Mouse (Mus musculus): Measurements from ENCODE around the gene Gcdh.

The Gcdh gene

DNA sequence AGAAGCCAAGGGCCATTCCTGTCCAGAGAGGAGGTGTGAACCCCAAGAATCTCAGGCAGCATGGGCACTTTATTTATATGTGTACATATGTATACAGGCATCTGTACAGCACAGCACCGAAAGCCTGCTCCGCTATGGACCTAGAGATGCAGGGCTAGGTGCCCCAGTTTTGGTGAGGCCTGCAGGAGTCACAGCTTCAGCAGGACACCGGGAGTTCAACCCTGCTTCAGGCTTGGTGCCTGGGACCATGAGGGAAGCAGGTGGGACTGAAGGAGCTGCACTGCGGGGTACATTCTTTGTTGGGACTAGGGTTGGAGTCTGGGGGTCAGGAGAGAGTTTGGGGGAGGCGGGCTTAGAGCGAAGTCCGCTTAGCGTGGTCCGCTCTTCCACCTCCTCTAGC lies 18.1 kb upstream of the Gcdh start:
- CTCF ChIA-PET, result interaction anchor here (0.6 to 1.4 kb wide), 2 partner anchors 40 to 953 kb away, joined by 4 to 17 read pairs; partner anchors contain the start of gene Syce2

DNA sequence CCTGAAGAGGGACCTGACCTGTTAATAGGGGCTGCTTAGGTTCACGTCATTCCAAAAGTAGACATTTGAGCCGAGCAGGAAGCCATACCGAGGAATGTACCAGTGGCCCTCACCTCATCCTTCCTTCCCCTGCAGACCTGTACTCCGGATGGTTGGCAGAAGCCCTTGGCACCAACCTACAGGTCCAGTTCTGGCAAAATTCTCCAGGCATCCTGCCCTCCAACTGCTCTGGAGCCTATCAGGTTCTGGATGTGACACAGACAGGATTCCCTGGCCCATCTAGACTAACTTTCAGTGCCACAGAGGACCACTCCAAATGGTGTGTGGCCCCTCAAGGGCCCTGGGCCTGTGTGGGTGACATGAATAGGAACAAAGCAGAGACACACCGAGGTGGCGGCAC lies 16.8 kb upstream of the Gcdh start:
- CTCF ChIA-PET, result no interaction called here

DNA sequence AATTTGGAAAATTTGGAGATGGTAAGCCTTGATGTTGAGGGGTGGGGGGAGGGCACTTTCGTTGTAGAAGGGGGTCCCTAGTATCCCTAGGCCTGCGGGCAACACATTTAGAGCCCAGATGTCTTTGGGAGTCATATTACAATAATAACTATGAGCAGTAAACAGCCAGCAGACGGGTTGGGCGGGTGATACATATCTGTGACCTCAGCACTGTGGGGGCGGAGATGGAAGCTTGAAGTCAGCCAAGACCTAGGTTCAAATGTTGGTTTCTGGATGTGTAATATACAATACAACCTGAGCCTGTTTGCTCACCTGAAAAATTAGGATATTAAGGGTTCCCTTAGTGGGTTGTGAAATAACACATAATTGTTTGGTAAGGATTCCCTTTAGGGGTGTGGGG lies 16.2 kb upstream of the Gcdh start:
- CTCF ChIA-PET, result no interaction called here

DNA sequence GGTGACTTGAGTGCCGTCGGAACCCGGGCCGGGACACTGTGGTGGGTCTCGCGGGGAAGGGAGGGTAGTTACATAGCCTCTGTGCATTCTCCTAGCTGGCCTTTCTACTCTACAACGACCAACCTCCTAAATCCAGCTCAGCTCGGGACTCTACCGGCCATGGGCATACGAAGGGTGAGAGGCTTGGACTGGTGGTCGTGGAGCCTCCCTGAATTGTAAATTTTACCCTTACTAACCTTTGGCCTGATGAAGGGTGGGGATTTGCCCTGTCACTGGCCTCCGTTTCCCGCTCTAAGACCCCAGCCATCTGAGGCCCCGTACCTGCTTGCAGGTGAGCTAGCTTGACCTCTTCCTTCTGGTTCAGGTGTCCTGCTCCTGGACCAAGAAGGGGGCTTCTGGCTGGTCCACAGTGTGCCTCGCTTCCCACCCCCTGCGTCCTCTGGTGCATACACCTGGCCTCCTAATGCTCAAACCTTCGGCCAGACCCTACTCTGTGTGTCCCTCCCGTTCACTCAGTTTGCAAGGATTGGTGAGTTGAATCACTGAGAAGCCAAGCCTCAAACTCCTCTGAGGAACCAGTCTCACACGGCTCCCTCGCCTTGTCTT lies 15.5 kb upstream of the Gcdh start:
- CTCF ChIA-PET, result no interaction called here

DNA sequence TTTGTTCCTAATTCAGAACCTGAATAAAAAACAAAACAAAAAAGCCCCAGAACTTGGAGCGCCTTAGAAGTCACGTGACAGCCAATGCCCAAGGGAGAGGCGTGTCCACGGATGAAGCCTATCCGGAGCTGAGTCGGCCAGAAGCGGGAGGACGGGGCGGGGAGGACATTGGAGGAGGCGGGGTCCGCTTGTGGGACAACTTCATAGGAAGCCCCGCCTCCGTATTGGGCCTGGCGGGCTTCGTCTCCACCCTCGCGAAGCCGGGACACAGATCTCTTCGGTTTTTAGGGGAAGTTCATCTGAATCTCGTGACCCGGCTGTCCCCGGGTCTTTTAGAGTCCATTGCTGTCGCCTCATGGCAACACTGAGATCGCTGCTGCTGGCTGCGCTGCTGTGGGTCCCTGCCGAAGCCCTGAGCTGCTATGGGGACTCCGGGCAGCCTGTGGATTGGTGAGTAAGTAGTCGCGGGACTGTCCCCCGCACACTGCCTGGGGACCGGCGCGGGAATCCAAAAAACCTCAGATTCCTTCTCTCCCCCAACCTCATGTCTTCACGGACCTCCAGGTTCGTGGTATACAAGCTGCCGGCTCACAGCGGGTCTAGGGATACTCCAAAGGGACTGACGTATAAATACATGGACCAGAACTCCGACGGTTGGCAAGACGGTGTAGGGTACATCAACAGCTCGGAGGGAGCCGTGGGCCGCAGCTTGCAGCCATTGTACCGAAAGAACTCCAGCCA lies 14.9 kb upstream of the Gcdh start, which contains the start of gene Dnase2a:
TSS of gene Dnase2a (plus strand) at position 140 of the 741 bp plus-strand sequence.
- CTCF ChIA-PET, result no interaction called here

DNA sequence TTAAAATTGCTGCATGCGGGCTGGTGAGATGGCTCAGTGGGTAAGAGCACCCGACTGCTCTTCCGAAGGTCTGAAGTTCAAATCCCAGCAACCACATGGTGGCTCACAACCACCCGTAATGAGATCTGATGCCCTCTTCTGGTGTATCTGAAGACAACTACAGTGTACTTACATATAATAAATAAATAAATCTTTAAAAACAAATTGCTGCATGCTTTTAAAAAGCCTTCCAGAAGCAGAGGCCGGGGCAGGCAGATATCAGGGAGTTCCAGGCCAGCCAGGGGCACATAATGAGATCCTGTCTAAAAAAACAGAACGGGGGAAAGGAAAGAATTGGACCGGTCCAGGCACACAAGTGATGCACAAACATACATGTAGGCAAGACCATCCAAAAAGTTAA lies 14.3 kb upstream of the Gcdh start:
- CTCF ChIA-PET, result interaction anchor here (0.7 kb wide), 1 partner anchor 15 kb away, joined by 3 read pairs; no protein-coding TSS in a partner anchor

DNA sequence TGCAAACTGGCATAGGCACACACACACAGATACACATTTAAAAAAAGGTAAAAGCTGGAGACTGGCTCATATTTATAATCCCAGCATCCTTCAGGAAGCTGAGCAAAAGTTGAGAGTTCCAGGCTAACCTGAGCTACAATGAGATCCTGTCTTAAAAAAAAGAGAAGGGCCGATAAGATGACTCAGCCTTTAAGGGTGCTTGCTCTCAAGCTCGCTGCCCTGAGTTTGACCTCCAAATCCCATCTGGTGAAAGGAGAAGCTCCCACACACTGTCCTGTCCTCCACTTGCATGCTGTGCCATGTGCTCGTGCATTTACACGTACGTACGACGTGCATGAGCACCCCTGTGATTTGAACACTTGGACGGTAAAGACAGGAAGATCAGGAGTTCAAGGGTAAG lies 13.8 kb upstream of the Gcdh start:
- CTCF ChIA-PET, result interaction anchor here (0.7 to 1.1 kb wide), 2 partner anchors 14 to 36 kb away, joined by 3 read pairs; no protein-coding TSS in a partner anchor

DNA sequence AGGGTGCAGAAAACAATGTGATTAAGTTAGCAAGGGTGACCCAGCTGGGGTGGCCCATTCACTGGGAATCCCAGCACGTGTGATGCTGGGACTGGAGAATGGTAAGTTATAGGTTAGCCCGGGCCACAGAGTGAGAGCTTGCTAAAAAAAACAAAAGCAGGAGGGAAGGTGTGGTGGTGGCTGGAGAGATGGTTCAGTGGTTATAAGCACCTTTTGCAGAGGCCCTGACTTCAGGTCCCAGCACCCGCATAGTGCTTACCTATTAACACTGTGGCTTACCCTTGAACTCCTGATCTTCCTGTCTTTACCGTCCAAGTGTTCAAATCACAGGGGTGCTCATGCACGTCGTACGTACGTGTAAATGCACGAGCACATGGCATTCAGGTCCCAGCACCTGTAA lies 13.3 kb upstream of the Gcdh start:
- CTCF ChIA-PET, result interaction anchor here (0.5 to 1.1 kb wide), 2 partner anchors 36 to 77 kb away, joined by 3 to 5 read pairs; no protein-coding TSS in a partner anchor

DNA sequence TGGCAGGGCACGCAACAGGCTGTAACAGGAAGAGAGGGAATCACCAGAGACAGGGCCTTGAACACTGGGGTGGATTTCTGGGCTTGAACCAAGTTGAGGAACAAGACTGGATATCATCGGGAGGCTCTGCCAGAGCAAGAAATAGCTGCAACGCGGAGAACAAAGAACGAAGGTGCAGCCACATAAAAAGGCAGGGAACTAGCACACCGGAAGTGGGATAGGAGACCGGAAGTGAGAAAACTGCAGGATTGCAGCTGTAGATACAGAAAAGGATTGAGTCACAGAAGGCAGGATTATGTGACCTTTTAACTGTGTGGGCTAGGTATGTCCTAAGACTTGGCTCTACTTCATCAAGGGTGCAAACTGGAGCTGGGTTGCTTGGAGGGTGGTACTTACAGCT lies 10.6 kb upstream of the Gcdh start:
- CTCF ChIA-PET, result no interaction called here

DNA sequence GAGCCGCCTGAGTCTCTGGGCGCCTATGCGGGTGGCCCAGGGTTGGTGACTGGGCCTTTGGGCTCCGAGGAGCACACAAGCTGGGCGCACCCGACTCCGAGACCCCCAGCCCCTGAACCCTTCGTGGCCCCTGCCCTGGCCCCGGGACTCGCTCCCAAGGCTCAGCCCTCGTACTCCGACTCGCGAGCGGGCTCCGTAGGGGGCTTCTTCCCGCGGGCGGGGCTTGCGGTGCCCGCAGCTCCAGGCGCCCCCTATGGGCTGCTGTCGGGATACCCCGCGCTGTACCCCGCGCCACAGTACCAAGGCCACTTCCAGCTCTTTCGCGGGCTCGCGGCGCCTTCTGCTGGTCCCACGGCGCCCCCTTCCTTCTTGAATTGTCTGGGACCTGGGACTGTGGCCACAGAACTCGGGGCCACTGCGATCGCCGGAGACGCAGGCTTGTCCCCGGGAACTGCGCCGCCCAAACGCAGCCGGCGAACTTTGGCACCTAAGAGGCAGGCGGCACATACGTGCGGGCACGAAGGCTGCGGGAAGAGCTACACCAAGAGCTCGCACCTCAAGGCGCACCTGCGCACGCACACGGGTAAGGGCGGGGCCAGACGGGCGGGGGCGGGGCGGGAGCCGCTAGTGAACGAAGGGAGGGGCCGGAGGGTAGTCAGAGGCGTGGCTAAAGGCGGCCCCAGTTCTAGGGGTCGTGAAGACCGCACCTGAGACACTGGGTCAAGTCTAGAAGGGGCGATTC lies 9.4 kb upstream of the Gcdh start:
- CTCF ChIA-PET, result interaction anchor here (0.6 to 1.6 kb wide), 7 partner anchors 10 to 46 kb away, joined by 3 to 5 read pairs (median 3); partner anchors contain the start of genes Gcdh and Syce2

DNA sequence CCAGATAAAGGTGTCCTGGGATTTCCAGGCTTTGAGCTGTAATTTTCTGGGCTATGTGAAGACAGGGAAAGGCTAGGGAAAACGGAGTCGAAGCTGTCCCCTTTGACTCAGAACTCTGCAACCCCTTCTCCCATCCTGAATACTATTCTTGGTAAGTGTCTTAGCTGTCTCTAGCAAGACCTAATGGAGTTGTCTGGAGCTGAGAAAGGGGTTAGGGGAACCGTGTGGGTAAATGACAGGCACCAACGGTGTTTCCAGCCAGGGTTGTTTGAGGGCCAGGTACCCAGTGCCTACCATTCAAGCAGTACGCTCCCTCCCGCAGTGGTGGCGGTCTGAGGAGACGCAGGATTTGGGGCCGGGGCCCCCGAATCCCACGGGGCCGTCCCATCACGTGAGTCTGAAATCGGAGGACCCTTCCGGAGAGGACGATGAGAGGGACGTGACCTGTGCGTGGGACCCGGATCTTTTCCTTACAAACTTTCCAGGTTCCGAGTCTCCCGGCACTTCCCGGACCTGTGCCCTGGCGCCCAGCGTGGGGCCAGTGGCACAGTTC lies 8.7 kb upstream of the Gcdh start:
- CTCF ChIA-PET, result interaction anchor here (0.6 to 1.6 kb wide), 8 partner anchors 9 to 144 kb away, joined by 3 to 5 read pairs (median 3); partner anchors contain the start of genes Gcdh and Syce2

DNA sequence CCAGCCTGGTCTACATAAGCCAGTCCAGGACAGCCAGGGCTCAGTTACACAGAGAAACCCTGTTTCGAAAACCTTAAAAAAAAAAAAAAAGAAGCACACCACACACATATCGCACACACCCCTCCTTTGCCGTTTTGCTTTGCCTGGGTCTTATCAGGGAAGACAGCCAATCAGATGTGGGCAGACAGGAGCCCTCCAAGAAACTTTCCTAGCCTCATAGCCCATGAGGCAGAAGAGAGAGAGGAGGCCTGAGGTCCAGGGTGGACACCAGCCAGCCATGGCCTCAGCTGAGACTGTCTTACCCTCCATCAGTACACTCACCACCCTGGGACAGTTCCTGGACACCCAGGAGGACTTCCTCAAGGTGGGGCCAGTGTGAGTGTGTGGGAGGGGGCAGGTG lies 8.0 kb upstream of the Gcdh start, which contains the start of gene Klf1:
TSS of gene Klf1 (plus strand) at position 177 of the 400 bp plus-strand sequence.
- CTCF ChIA-PET, result interaction anchor here (0.9 to 1.6 kb wide), 3 partner anchors 8 to 30 kb away, joined by 3 to 5 read pairs (median 3); partner anchors contain the start of genes Gcdh and Syce2

DNA sequence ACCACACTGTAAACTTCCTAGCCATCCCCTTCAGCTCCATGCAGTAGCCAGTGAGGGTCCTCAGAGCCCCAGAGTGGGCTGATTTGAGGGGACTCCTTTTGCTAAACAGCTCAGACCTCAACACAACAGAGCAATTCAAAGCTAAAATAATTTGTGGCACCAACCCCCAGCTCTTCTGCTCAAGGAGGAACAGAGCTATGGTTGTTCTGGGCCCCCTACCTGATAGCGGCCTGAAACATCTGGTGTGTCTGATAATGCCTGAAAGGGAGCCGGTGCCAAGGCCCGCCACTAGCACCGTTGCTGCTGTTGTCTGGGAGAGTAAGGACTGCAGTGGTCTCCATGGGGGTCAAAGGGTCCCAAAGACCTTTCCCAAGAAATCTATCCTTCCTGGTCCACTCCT lies 7.3 kb upstream of the Gcdh start:
- CTCF ChIA-PET, result no interaction called here

DNA sequence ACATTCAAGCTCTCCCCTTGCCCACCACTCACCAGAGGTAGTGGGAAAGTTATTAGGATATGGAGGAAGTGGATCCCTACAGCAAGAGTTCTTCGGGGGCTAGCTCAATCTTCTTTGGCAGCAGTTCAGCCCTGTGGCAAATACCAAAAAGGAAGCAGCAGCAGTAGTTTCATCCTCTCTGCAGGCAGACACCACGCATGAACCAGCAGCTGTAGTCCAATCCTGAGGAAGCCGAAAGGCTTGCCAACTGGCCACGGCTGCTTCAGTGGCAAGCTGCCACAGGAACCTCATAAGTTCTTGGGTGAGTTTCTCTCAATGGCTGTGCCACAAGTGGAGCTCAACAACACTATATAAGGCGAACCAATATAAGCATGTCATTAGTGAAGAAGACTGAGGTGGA lies 2.2 kb upstream of the Gcdh start:
- CTCF ChIA-PET, result interaction anchor here (0.6 kb wide), 2 partner anchors 8 to 78 kb away, joined by 4 read pairs; no protein-coding TSS in a partner anchor

DNA sequence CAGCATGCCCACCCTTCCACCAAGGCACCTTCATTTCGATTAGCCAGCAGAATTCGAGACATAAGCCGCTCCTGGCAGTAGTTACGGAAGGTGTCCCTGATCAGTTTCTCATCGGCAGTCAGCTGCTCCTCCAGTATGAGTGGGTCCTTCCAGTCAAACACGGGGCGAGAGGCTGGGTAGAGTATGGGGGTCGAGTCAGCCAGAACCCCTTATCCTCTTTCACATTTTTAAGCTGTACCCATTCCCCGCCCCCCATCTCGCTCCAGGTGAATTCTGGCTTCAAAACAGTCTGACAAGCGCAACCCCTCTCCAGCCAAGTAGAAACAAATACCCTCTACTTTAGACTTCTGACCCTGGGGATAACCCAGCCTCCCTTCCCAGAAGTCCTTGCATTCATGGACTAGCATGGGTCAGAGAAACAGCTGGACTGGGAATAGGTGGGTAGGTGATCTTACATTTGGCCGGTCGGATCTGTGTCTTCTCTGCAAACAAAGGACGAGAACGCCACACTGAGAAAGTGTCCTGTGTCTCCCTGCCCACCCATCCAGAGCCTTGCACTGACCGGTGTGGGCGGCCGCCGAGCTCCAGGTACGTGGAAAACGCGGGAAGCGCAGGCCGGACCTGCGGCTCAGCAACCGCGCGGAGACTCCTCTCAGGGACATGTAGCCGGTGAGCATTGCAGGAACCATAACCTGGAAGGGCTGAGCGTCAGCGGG lies 570 bp downstream of the Gcdh start:
- CTCF ChIA-PET, result interaction anchor here (0.7 to 1.2 kb wide), 3 partner anchors 10 to 947 kb away, joined by 3 to 5 read pairs (median 3); partner anchors contain the start of genes Itfg1 and Phkb

DNA sequence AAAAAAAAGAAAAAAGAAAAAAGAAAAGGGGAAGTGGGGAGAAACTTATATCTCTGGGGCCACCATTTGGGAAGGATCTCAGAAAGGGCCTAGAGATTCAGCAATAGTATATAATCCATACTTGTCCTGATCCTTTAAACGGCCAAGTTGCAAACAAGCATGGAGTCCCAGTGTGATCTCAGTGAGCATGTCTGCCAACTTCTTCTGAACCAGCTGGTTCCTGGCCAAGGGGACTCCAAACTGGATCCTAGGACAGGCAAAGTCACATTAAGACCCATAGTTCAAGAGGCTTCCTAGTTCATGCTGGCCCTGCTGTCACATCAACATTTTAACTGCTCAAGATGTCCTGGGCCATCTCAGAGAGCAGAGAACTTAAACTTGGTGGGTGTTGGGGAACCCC lies 4.6 kb downstream of the Gcdh start:
- CTCF ChIA-PET, result no interaction called here

DNA sequence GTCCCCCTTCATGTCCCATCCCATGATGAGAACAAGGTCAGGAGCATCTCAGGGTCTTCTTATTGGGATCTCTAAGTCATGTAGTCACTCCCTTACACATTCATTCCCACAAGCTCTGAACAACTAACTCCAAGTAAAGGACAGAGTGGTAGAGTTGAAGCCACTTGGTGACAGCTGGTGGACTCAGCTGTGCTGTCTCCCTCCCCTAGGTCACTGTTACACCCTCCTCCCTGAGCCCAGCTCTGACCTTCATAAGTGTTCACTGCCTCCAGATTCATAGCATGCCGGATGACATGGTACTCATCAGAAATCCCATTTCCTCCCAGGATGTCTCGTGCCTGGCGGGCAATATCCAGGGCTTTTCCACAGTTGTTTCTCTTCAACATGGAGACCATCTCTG lies 5.4 kb downstream of the Gcdh start:
- CTCF ChIA-PET, result interaction anchor here (0.6 kb wide), 1 partner anchor 41 kb away, joined by 5 read pairs; no protein-coding TSS in a partner anchor

DNA sequence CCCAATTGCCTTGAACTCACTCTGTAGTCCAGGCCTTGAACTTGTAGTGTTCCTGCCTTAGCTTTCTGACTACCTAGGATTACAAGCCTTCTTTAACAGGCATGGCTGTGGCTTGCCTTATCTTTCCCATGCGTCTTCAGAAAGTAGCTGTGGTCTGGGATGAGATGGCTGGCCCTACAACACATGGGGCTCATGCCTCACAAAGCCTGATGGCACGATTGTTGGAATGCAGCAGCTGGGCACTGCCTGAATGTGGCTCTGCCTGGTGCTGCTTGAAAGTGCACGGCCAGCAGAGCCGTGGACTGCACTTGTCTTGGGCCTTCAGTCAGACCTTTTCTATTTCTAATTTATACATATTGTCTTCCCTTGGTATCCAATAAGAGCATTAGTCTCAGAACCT lies 9.0 kb downstream of the Gcdh start:
- CTCF ChIA-PET, result no interaction called here

DNA sequence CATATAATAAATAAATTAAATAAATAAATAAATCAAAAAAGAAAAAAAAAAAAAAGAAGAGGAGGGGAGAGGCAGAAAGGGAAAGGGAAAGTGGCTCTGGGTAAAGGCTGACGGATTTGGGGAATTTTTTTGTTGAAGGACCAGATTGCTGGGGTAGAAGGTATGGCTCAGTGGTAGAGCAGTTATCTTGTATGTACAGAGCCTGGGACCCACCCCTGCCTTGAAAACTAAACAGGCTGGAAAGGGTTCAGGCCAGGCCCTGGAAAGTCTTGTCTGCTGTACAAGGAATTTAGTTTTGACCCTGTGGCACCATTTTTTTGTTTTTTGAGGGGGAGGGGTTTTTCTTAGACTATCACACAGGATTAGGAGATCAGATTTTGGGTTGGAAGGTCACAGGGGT lies 14.8 kb downstream of the Gcdh start:
- CTCF ChIA-PET, result interaction anchor here (0.7 kb wide), 1 partner anchor 74 kb away, joined by 7 read pairs; no protein-coding TSS in a partner anchor

DNA sequence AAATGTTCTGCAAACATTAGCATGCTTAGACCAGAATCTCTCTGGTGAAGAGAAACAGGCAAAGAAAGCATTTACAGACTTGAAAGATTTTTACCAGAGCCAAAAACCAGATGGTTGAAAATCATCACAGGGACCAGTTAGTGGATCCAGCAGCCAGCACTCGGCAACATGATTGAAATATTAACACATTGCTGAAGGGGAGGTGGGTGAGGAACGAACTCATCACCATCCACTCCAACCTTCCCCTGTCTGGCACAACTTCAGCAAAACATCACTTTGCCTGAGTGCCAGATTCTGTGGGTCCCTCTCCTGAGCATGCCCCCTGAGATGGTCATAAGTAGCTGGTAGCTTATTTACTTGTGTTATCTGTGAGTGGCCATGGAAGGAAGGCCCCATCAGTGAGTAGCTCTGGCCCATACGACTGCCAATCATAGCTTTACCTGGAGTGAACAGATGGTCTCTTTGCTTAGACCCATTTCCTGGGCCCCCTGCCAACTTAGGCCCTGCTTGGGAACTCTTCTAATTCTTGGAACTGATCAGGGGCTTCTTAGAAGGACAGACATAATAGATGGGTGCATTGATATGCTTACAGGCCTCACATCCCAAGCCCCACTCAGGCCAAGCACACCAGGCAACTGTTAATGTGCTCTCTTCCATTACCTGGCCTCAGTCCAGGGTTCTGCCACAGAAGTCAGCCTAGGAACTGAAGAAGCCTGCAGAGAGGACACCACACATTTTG lies 16.3 kb downstream of the Gcdh start:
- CTCF ChIA-PET, result interaction anchor here (0.6 kb wide), 1 partner anchor 9 kb away, joined by 3 read pairs; no protein-coding TSS in a partner anchor
